Mouse (Mus musculus): ENCODE measurements around the gene Rab21. TPM values are rescaled to one million over a fixed set of nuclear protein-coding genes. Genes with fewer than 3 reads are reported as not detected.

Rab21 gene
- polyA plus RNA-seq, 1 experiment from 2014 or later, result 4.8 TPM

DNA sequence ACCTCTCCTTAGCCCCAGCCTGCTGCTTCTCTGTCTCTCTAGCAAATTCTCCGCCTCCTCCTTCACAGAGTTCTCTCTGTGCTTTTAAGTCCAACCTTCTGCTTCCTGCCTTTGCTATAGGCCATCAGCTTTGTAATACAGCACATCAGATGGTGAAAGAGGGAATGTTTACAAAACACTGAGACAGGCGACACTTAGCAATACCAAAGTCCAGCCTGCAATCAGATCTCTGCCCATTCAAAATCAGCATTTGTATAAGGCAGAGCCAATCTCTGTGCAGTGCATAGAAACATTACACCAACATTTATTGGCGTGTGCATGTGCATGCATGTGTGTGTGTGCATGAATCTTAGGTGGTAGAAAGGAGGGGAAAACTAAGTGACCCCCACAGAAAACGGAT, 77.5 kb downstream of the Rab21 start:
- Histone ChIP-seq H3K27ac (no peak overlapping the region), H3K9ac (no peak overlapping the region)
- ATAC-seq, result peak; percentile 28; the same call in 1 of the 2 replicates

More for the DNA sequence above, 77.5 kb downstream of the Rab21 start:
- no peaks in the 10 kb centered on the region for H3K9me3 ChIP-seq (replicated peaks)
- no peak overlapping the region for H3K4me2 ChIP-seq
- peaks cover 57% of the 10 kb centered on the region for H3K36me3 ChIP-seq
- H3K27me3 ChIP-seq (replicated peaks), result no peaks in the 10 kb centered on the region
- peaks cover 27% of the 10 kb centered on the region for H3K4me1 ChIP-seq
- H3K4me3 ChIP-seq, result no peak overlapping the region
- 76% methylated on average over 4 of the region's 4 CpGs for WGBS (ENCODE audit: insufficient replicate concordance)

Other genes with a start within 250 kb of the Rab21 start
- gene Tph2, start 130.6 kb downstream of the Rab21 start, polyA plus RNA-seq (2016; fragmentation: Nextera tagmentation; extraction: Ambion mirVana), result not detected in 2 replicates
- gene Tbc1d15, start 64.1 kb downstream of the Rab21 start, polyA plus RNA-seq (2016; fragmentation: Nextera tagmentation; extraction: Ambion mirVana), result 45.0 and 46.8 TPM in 2 replicates
- 15.0 and 16.7 TPM in 2 replicates for gene Tmem19, start 46.9 kb upstream of the Rab21 start, polyA plus RNA-seq (2016; fragmentation: Nextera tagmentation; extraction: Ambion mirVana)
- 10.1 and 10.5 TPM in 2 replicates for gene Thap2, start 68.8 kb upstream of the Rab21 start, polyA plus RNA-seq (2016; fragmentation: Nextera tagmentation; extraction: Ambion mirVana)
- gene Zfc3h1, start 69.4 kb upstream of the Rab21 start, polyA plus RNA-seq (2016; fragmentation: Nextera tagmentation; extraction: Ambion mirVana), result 15.5 and 15.9 TPM in 2 replicates

Data from liver, embryonic 12.5 days (tissue).